Mouse (Mus musculus): Measurements from ENCODE around the gene Gm17622. TPM values are rescaled to one million over a fixed set of nuclear protein-coding genes. Genes with fewer than 3 reads are reported as not detected.
A peak's percentile ranks its signal among the peaks of the same experiment; 100 is the strongest.

Gene Gm17622
- not detected in 2 replicates for polyA plus RNA-seq (2015; fragmentation: Nextera tagmentation; extraction: Ambion mirVana)

GRCm38 (mm10) chr13:96490433-96490832 lies at the start of gene Gm17622:
Gene Gm17622, plus strand, starts transcription at chr13:96490733.
- Histone ChIP-seq H3K4me1 (no peaks in the 10 kb centered on the region), H3K9me3 (no peaks in the 10 kb centered on the region), H3K9ac (no peak within 1 kb of the TSS), H3K4me2 (no peak within 1 kb of the TSS), H3K27me3 (no peaks in the 10 kb centered on the region), H3K36me3 (peaks cover 11% of the 10 kb centered on the region), H3K27ac (no peak within 1 kb of the TSS), H3K4me3 (no peak within 1 kb of the TSS)
- no peak for ATAC-seq (ENCODE audit: insufficient number of reproducible peaks, low FRiP score, low TSS enrichment, low read depth)
- 95% methylated on average over 3 of the region's 3 CpGs for WGBS

GRCm38 (mm10) chr13:96450205-96450856 lies 40.2 kb upstream of the Gm17622 start:
- H3K27ac ChIP-seq: peak overlapping the region; percentile 14
- WGBS: 75% methylated on average over 11 of the region's 11 CpGs
- no peaks in the 10 kb centered on the region for H3K36me3 ChIP-seq
- ATAC-seq (ENCODE audit: insufficient number of reproducible peaks, low FRiP score, low TSS enrichment, low read depth): no peak
- H3K4me1 ChIP-seq: peaks cover 4% of the 10 kb centered on the region; the same call in 1 of the 2 replicates
- H3K9ac ChIP-seq: no peak overlapping the region
- no peak overlapping the region for H3K4me3 ChIP-seq
- H3K4me2 ChIP-seq: no peak overlapping the region
- no peaks in the 10 kb centered on the region for H3K27me3 ChIP-seq
- no peaks in the 10 kb centered on the region for H3K9me3 ChIP-seq

- no peak for ATAC-seq (ENCODE audit: insufficient number of reproducible peaks, low FRiP score, low TSS enrichment, low read depth)
- Histone ChIP-seq H3K4me2 (no peak overlapping the region), H3K9ac (no peak overlapping the region), H3K9me3 (no peaks in the 10 kb centered on the region), H3K27me3 (no peaks in the 10 kb centered on the region), H3K4me3 (no peak overlapping the region), H3K4me1 (peaks cover 4% of the 10 kb centered on the region; the same call in 1 of the 2 replicates), H3K27ac (no peak overlapping the region), H3K36me3 (no peaks in the 10 kb centered on the region)
- 77% methylated on average over 7 of the region's 7 CpGs for WGBS
These were observed 39.7 kb upstream of the Gm17622 start for GRCm38 (mm10) chr13:96450869-96451268.

- 83% methylated on average over 11 of the region's 11 CpGs for WGBS
- H3K4me1 ChIP-seq: peaks cover 4% of the 10 kb centered on the region; the same call in 1 of the 2 replicates
- ATAC-seq (ENCODE audit: insufficient number of reproducible peaks, low FRiP score, low TSS enrichment, low read depth): no peak
These were observed 39.0 kb upstream of the Gm17622 start for GRCm38 (mm10) chr13:96451386-96452140.

GRCm38 (mm10) chr13:96452621-96453020 lies 37.9 kb upstream of the Gm17622 start:
- H3K27me3 ChIP-seq: no peaks in the 10 kb centered on the region
- 91% methylated on average over 3 of the region's 3 CpGs for WGBS
- peaks cover 4% of the 10 kb centered on the region; the same call in 1 of the 2 replicates for H3K4me1 ChIP-seq
- no peak overlapping the region for H3K9ac ChIP-seq
- no peak overlapping the region for H3K27ac ChIP-seq
- H3K9me3 ChIP-seq: no peaks in the 10 kb centered on the region
- H3K4me3 ChIP-seq: no peak overlapping the region
- H3K36me3 ChIP-seq: no peaks in the 10 kb centered on the region
- ATAC-seq (ENCODE audit: insufficient number of reproducible peaks, low FRiP score, low TSS enrichment, low read depth): no peak
- no peak overlapping the region for H3K4me2 ChIP-seq

More at GRCm38 (mm10) chr13:96451386-96452140, 39.0 kb upstream of the Gm17622 start:
- H3K9ac ChIP-seq: no peak overlapping the region
- no peaks in the 10 kb centered on the region for H3K36me3 ChIP-seq
- H3K4me2 ChIP-seq: no peak overlapping the region
- no peaks in the 10 kb centered on the region for H3K27me3 ChIP-seq
- H3K9me3 ChIP-seq: no peaks in the 10 kb centered on the region
- H3K27ac ChIP-seq: peak overlapping the region; percentile 38; the same call in 1 of the 2 replicates
- no peak overlapping the region for H3K4me3 ChIP-seq

- Histone ChIP-seq H3K9me3 (no peaks in the 10 kb centered on the region), H3K36me3 (no peaks in the 10 kb centered on the region), H3K4me3 (no peak overlapping the region), H3K27me3 (no peaks in the 10 kb centered on the region), H3K4me1 (peaks cover 4% of the 10 kb centered on the region; the same call in 1 of the 2 replicates), H3K4me2 (no peak overlapping the region), H3K27ac (no peak overlapping the region), H3K9ac (no peak overlapping the region)
- 72% methylated on average over 3 of the region's 3 CpGs for WGBS
- ATAC-seq (ENCODE audit: insufficient number of reproducible peaks, low FRiP score, low TSS enrichment, low read depth): no peak
These were observed 36.2 kb upstream of the Gm17622 start for GRCm38 (mm10) chr13:96454288-96454687.

- no peak overlapping the region for H3K4me2 ChIP-seq
- no peak overlapping the region for H3K9ac ChIP-seq
- peaks cover 2% of the 10 kb centered on the region; the same call in 1 of the 2 replicates for H3K4me1 ChIP-seq
- WGBS: 86% methylated on average over 5 of the region's 5 CpGs
- H3K36me3 ChIP-seq: no peaks in the 10 kb centered on the region
- no peak overlapping the region for H3K27ac ChIP-seq
- no peaks in the 10 kb centered on the region for H3K27me3 ChIP-seq
- no peaks in the 10 kb centered on the region for H3K9me3 ChIP-seq
- H3K4me3 ChIP-seq: no peak overlapping the region
- no peak for ATAC-seq (ENCODE audit: insufficient number of reproducible peaks, low FRiP score, low TSS enrichment, low read depth)
These were observed 33.0 kb upstream of the Gm17622 start for GRCm38 (mm10) chr13:96457566-96457965.

GRCm38 (mm10) chr13:96458018-96458417 lies 32.5 kb upstream of the Gm17622 start:
- Histone ChIP-seq H3K4me3 (no peak overlapping the region), H3K27me3 (no peaks in the 10 kb centered on the region), H3K4me2 (no peak overlapping the region), H3K27ac (peak overlapping the region; percentile 57), H3K9me3 (no peaks in the 10 kb centered on the region), H3K4me1 (peaks cover 2% of the 10 kb centered on the region; the same call in 1 of the 2 replicates), H3K9ac (no peak overlapping the region), H3K36me3 (no peaks in the 10 kb centered on the region)
- WGBS: 53% methylated on average over 5 of the region's 5 CpGs
- ATAC-seq (ENCODE audit: insufficient number of reproducible peaks, low FRiP score, low TSS enrichment, low read depth): no peak

- H3K36me3 ChIP-seq: no peaks in the 10 kb centered on the region
- no peak overlapping the region for H3K4me2 ChIP-seq
- H3K9ac ChIP-seq: no peak overlapping the region
- no peaks in the 10 kb centered on the region for H3K9me3 ChIP-seq
- WGBS: 68% methylated on average over 4 of the region's 4 CpGs
- no peaks in the 10 kb centered on the region for H3K27me3 ChIP-seq
- H3K27ac ChIP-seq: peak overlapping the region; percentile 57; the same call in 1 of the 2 replicates
- no peak for ATAC-seq (ENCODE audit: insufficient number of reproducible peaks, low FRiP score, low TSS enrichment, low read depth)
- H3K4me1 ChIP-seq: peaks cover 2% of the 10 kb centered on the region; the same call in 1 of the 2 replicates
- no peak overlapping the region for H3K4me3 ChIP-seq
These were observed 31.9 kb upstream of the Gm17622 start for GRCm38 (mm10) chr13:96458606-96459005.

- no peak overlapping the region for H3K9ac ChIP-seq
- no peak for ATAC-seq (ENCODE audit: insufficient number of reproducible peaks, low FRiP score, low TSS enrichment, low read depth)
- H3K4me3 ChIP-seq: no peak overlapping the region
- no peaks in the 10 kb centered on the region for H3K36me3 ChIP-seq
- no peaks in the 10 kb centered on the region for H3K9me3 ChIP-seq
- no peaks in the 10 kb centered on the region for H3K4me1 ChIP-seq
- H3K27me3 ChIP-seq: no peaks in the 10 kb centered on the region
- WGBS: 53% methylated on average over 1 of the region's 1 CpGs
- H3K4me2 ChIP-seq: no peak overlapping the region
- no peak overlapping the region for H3K27ac ChIP-seq
These were observed 27.9 kb upstream of the Gm17622 start for GRCm38 (mm10) chr13:96462644-96463043.

GRCm38 (mm10) chr13:96465315-96465714 lies 25.2 kb upstream of the Gm17622 start:
- Histone ChIP-seq H3K9ac (no peak overlapping the region), H3K27ac (no peak overlapping the region), H3K9me3 (no peaks in the 10 kb centered on the region), H3K27me3 (no peaks in the 10 kb centered on the region), H3K4me3 (no peak overlapping the region), H3K4me2 (no peak overlapping the region), H3K36me3 (no peaks in the 10 kb centered on the region), H3K4me1 (no peaks in the 10 kb centered on the region)
- WGBS: 39% methylated on average over 5 of the region's 5 CpGs
- no peak for ATAC-seq (ENCODE audit: insufficient number of reproducible peaks, low FRiP score, low TSS enrichment, low read depth)

- 82% methylated on average over 5 of the region's 5 CpGs for WGBS
- peaks cover 3% of the 10 kb centered on the region; the same call in 1 of the 2 replicates for H3K4me1 ChIP-seq
- no peaks in the 10 kb centered on the region for H3K27me3 ChIP-seq
- H3K9me3 ChIP-seq: no peaks in the 10 kb centered on the region
- H3K4me2 ChIP-seq: no peak overlapping the region
- no peak overlapping the region for H3K4me3 ChIP-seq
- no peak overlapping the region for H3K9ac ChIP-seq
- no peak overlapping the region for H3K27ac ChIP-seq
- no peak for ATAC-seq (ENCODE audit: insufficient number of reproducible peaks, low FRiP score, low TSS enrichment, low read depth)
- no peaks in the 10 kb centered on the region for H3K36me3 ChIP-seq
These were observed 21.9 kb upstream of the Gm17622 start for GRCm38 (mm10) chr13:96468678-96469077.
